Mouse (Mus musculus) mouse trophoblast stem cell (cell line): Measurements from ENCODE around the gene Mecom.

Experiments used
- in situ Hi-C, 2 experiments: fragments of 300-500 bp; cut with MseI, MboI; formaldehyde crosslinking; loops; 2 replicates in 1 of 2; 3 replicates in 1 of 2; pipeline ENCODE4 v1.15.1; 2025

Mecom gene

DNA sequence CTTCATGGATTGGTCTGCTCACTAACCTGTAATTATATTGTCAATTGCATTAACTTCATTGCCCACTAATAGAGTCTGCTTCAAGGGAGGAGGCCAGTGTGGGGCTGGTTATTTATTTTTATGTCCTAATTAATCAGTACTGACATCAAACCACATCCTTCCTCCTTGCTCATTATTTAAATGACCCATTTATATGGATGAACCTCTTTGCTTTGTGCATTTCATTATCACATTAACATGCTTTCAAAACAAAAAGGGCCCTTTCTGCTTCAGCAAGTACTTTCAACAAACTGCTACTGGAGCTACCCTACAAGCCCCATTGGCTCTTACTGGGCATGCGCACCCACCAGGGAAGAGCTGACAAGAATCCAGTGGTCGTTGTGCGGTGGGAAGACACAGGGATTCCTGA lies 393.9 kb downstream of the Mecom start:
- in situ Hi-C loops, result no loop called here

DNA sequence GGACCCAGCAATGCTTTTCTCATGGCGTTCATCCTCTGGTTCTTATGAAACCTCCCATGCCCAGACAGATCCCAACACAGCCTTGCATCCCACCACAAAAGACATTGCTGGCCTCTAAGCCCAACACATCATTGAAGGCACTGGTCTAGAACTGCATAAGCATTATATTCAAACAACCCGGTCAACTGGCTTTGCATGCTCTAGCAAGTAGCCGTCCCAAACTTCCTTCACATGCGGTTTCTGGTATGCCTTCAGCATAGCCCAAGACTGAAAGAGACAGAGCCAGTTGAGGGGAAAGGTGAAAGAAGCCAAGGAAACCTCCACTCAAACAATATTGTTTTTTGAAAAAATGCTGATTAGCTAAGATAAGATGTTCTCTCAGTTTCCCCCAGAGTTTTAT lies 397.7 kb downstream of the Mecom start:
- in situ Hi-C loops, result no loop called here

DNA sequence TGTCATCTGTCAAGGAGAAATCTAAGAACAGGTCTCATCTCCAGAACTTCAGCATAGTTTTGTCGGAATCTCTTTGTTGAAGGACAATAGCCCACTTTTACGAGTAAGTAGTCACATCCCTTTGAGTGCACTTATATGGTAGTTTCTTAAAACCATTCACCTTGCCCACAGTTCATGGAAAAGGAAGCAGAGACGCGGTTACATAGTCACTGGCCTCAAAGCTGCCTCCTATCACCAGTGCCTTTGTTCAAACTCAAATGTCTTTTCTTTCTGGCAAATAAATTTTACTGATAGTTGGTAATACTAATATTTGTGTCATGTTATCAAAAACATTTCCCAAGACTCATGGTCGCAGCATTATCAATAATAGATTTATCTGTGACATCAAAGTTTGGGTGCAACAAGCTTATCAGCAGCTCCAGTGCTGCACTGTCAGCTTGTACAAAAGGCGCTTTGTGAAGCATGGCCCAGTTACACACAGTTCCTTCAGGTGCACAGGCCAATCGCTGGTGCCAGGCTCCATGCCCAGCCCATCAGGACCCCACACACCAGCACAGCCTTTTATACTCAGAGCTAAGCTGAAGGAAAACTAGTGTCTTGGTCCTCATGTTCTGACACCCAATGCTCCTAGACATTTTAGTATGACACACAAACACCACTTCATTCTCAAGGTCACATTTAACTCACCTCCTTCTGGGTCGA lies 399.3 kb downstream of the Mecom start:
- in situ Hi-C loops, result no loop called here

DNA sequence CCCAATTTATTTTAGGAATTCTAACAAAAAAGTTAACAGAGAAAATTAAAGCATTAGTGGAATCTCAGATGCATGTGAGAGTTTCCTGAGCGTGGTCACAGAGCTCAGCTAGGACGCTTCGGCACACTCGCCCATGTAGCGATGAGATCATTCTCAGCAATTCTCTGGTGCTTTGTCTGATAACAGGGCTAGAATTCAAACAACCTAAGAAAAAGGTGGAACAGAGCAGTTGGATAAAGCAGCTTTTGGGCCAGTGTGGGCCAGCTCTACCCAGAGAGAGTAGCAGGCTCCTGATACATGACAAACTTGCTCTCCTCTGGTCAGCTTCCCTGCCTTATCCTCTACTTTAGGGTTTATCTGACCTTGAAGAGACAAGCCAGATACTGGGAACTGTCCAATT lies 402.8 kb downstream of the Mecom start:
- in situ Hi-C loops, result no loop called here

DNA sequence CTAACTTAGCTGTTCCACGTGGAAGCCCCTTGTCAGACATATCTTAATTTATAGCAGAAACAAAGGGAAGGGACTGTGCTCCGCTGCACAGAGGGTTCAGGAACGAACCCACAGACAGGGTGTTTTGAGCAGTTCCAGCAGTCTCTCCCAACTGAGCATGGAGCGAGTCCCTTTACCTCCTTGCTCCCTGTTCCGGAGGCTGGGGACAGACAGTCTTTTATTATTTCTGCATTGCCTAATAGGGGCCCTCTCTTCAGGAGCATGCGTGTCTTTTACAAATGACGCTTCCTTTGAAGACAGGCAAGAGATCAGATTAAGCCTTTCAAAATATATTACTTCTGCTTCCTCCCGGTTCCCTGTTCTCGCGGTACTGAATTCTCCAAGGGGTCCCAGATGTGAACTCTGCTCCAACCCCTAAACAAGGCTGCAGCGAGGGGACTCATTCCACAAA lies 403.8 kb downstream of the Mecom start:
- in situ Hi-C loops, result no loop called here

DNA sequence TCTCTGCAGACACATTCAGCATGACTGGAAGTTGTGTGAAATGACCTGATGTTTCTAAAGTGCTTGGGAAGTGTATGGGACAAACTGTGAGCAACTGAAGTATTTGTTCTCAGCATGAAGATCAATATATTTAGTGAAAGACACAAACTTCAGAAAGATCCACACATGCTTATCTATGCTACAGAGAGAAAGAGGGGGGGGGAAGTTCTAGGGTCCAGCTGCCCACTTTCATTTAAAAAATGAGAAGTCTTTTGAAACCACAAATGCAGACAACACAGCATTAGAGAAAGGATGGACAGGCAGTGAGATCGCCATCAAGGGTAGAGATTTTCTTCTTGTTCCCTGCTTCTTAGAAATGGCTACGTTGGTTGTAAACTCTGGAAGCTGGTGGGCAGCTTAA lies 404.4 kb downstream of the Mecom start:
- in situ Hi-C loops, result no loop called here

DNA sequence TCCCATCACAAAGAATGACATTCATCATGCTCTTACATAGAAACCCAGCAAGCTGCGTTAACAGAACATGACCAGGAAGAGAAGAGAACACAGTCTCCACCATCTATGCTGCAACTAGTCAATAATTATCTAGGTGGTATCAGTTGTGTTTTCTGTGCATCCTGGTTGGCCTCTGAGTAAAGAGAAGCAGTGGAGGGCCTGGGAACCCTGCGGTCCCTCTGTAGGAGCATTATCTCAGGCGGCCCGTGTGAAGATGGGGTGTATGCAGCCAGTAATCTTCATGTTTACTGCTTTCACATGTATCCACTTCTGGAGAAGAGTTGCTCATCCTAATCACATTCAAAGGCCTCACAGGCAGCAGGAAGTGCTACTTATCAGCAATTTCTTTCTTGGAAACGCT lies 407.5 kb downstream of the Mecom start:
- in situ Hi-C loops, result no loop called here

DNA sequence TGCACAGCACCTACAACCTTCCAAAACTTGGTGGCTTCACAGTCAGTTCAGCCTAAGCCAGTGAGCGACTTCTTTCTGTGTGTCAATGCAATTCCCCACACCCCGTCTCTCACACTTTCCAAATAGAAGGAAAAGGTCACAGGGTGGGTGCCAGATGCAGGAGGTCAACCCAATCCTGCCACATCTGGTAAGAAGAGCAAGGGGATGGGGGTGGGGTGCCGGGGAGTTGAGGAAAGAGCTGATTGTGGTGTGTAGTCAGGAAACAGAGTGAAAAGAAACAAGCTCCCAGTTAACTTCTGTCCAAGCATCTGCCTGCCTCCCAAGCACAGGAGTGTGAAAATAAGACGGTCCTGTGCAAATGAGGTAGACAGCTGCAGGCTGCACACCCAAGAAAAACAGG lies 408.1 kb downstream of the Mecom start:
- in situ Hi-C loops, result no loop called here

DNA sequence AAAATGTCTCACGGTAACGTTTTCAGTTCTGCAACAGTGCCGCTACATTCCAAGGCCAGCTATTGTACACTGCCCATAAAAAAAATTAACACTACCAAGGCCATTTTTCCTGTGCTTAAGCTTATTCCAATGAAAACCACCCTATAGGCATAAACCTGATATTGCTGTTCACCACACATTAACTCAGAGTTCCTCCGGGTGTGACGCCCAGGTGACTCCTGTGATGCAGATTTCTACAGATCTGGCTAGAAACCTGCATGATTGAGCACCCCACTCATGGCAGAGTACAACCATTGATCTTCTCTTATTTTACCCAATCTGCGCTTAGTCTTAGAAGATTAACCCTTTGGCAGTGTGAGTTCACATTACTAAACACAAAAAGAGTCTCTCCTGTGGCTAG lies 409.2 kb downstream of the Mecom start:
- in situ Hi-C loops, result no loop called here

DNA sequence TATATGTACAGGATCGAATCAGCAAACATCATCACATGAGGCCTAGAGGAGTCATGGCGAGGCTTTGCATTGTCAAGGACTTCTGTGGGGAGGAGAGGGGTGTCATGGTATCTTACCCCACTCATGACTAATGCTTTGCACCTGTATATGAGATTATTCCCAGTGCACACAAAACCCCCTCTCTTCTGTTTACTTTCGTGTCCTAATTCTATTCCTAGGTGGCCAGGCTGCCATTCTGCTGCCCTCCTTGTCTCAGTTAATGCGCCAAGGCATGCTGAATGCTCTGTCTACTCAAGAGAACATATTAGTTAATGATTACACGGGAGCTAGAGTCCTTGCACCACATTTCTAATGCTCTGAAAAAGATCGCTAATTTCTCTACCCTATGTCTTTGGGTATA lies 412.0 kb downstream of the Mecom start:
- in situ Hi-C loops, result no loop called here

DNA sequence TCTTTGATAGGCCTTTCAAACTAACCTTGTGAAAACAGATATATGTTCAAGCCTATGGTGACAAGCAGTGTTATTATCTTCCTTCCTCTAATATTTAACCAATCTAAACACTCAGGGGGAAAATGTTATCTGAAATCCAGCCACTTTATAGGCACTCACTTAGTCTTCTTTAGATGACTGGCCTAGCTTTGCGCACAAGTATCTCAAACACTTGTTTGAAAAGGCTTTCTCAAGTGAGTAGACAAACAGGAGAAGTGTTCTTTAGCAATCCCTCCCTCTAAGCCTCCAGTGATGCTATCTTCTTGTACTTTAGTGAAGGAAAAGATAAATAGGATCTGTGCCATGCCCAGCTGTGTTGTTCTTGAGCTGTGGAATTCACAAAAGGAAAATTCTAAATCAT lies 412.7 kb downstream of the Mecom start:
- in situ Hi-C loops, result no loop called here

DNA sequence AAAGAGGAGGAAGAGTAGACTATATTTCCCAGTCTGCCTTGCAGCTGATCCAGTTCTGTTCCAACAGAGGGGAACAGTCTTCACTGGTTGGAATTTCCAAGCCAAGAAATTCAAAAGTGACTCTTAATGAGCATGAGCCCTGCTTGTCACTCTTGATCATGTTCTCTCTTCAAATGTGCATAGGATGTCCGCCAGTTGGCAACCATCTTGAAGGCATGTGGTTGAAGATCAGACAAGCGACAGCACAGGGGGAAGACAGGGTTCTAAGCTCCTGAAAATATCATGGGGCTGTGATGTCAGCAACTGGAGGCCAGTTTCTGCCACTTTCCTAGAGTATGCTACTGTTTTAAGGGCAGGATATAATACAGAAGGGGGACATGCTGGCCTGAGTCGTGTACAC lies 414.8 kb downstream of the Mecom start:
- in situ Hi-C loops, result no loop called here

DNA sequence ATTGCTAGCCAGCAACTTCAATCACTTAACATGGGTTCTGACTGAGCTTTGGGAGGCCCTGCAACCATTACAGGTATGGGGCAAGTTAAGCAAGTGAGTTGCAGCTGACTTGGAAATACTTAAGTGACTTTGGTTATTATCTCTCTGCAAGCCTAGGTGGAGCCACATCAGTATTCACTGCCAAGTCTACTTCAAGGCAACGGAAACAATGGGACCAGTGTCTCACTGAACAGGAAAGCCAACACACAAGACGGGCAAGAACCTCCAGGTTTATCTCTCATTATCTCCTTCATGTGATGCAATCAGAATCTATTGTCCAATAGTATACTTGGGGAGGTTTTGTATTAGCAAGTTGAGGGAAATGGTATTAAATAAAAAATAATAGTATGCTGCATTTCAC lies 415.4 kb downstream of the Mecom start:
- in situ Hi-C loops, result no loop called here

DNA sequence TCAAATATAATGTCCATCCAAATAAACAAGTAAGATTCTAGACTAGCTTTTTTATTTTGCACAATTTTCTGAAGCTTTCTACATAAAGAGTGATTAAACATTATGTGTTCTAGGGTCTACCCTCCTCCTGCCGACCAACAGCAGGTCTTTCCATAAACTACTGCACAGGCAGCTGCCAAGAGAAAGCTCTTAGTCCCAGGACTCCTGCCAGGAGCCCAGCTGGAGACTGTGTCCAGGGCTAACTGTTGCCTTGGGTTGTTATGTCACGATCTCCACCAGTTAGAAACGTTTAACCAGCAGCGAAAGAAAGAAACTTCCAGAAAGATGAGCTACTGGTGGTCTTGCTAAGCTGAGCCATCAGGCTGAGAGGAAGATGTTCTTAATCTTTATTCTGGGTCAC lies 417.3 kb downstream of the Mecom start:
- in situ Hi-C loops, result no loop called here

DNA sequence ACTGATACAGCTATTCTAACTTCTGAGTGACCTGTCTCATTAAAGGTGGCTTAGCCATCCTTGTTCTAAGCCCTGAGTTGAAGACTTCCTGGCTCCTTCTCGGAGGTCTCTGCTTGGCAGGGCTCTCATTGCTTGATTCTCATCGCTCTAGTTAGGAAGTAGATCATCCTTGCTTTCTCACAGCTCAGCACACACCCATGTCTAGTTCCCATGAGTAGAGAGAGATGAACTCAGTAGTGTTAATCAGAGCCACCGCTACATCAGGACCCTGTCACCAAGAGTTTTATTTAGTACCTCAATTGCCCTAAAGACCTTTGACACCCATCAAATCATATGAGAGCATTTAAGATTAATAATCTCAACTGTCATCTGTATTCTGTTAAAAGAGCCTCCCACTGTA lies 425.2 kb downstream of the Mecom start:
- in situ Hi-C loops, result no loop called here

DNA sequence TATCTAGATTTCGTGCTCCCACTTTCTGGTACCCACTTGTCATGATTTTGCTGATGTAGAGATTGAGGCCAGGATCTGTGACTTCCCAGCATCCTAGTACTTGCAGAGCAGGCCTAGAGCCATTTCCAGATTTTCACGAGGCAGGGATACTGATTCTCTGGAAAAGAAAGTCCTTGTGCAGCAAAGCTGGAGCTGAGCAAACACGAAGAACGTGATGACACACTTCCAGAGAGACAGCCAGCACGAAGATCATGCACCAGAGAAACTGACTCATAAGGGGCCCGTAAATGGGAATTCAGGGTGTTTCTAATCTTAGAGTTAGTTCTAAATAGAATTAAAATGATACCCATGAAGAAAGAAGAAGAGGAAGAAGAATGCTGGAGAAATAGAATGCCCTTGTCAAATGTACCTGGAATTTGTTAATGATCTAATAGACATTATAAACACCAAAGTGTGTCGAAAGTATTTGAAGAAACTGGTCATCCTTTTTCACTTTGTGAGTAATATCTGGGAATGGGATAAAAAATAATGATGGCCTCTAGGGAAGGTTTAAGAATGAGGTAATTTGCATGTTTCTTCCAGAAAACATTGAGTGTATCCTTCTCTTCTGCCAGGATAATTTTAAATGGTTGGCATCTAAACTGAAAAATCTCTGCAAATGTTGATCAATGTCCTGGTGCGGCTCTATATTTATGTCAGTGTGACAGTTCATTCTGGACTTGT lies 426.9 kb downstream of the Mecom start:
- in situ Hi-C loops, result no loop called here

DNA sequence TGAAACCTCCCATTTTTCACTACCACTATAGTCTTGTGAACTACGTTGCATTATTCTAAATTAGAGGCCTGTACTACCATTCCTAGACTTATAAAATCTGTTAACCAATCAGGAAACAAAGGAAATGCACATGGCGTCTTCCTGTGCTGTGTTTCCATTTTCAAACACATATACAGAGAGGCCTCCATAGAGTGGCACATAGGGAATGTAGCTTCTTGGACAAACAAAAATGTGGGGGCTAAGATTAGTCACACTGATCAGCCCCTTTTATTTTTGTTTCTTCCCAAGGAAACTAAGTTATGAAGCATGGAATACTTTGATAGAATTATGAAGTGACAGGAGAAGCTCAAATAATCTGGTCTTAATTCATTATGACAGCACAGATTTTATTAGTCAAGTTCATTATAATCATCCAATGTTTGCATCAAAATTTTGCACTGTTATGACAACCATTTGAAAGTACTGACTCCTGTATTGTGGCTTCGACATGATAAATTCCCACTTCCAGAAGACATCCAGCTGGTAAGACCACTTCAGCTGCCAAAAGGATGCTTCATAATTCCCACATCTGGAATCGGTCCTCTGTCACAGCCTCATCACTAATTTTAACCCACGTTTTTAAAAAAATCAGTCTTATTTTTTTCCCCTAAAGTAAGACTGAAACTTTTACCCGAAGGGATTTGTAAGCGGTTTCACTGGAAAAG lies 429.1 kb downstream of the Mecom start:
- in situ Hi-C loops, result no loop called here

DNA sequence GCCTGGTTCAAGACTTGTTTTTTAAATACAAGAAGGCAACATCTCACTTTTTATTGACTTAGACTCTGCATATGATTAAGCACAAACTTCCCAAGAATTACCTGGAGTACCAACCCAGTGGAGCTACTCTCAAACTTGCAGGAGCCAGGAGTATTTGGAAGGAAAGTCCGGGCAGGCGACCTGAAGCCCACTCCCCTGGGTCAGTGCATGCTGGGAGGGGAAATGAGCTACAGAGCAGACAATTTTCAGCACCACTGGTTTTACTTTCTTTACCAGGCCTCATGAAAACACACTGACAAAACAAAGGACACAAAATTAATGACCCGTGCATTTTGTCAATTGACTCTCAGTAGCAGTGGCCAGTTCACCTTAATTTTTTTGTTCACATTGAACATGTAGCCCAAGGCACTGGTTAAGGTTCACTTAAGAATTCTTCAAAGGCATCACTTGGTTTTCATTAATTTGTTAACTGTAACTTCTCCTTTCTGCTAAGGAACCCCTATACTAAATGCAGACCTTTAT lies 434.5 kb downstream of the Mecom start:
- in situ Hi-C loops, result no loop called here

DNA sequence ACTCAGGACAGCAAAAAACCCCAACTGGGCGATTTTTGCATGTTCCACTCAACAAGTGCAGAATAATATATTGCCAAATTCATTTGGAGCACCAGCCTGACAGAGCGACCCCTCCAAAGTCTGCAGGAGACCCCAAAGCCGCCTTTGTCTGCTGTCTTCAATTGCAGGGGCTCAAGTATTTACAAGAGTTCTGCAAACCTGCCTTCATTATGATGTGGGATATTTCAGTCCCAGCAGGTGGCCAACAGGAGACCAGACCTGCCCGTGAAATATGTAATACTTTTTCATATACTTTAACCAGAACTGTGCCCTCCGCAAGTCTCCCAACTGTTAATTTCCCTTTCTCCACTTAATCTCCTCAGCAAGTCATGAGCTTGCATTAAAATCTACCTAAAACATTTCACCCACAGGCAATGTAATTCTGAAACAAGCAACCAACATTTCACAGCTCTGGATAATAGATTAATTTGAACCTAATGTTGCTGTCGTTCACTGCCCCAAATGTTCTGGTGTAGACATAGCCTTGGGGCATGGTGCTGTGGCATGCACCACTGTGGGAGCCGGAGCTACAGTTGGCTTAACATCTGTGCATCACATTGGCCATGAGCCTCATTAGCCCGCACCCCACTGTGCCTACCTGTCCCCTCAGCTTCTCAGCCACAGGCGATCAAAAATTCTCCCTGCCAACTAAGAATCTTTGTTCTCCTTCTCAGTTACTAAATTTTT lies 439.7 kb downstream of the Mecom start:
- in situ Hi-C loops, result no loop called here

DNA sequence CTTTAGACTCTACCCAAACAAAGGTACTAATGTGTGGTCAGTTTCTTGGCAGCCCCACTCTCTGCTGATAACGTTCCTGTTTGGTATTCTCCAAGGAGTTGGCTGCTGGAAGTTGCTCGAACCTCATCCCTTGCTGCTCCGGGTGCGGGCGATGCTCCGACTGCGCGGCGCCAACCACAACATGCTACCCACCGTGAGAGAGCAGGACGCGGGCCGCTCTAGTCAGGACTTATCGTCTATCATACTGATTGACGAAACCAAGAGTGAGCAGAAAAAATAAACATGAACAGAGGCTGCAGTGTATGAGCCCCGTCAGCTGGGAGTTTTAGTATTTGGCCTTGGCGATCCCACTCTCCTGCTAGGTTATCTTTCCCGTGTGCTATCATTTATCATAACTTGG lies 441.3 kb downstream of the Mecom start:
- in situ Hi-C loops, result no loop called here

DNA sequence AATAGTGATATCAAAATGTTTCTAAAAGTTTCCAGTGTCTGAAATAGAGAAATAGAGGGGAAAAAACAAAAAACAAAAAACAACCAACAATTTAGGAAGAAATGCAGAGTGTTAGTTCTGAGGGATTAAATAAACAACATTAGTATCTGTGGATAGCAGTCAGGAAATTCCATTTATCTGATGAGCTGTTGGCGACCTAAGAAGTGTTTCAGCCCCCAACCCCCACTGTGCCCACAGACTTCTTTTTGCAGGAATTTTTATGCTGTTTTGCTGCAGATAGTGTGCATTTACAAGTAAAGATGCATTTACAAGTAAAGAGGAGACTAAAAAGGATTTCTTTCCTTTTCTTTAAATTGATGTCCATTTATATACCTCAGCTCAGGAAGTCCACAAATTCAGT lies 441.9 kb downstream of the Mecom start:
- in situ Hi-C loops, result no loop called here

DNA sequence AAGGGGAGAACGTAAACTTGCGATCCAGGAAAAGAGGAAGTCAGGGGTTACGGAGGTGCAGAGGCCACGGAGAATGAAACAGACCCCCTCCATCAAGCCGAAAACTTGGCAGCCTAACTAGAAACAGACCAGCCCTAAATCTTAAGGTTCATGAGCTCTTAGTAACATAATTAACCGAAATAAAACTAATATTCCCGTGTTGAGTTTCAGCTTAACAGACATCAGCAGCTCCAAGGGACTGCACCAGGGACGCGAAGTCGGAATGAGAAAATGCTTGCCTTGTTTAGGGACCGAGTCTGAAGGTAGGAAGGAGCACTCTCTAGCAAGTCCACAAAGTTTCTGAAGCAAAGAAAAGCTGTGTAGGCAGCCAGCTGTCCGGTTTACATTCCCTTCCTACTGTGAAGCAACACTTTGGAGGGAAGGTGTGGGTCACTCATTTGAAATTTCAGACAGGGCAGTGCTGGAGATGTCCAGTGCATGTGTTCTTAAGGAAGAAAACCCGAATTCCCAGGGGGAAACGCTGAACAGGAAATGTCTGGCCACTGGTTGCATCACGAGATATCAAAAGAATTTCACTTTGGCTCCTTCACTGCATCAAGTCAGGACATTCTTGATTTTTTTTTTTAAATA lies 442.5 kb downstream of the Mecom start:
- in situ Hi-C loops, result no loop called here
